Mouse (Mus musculus): Measurements from ENCODE around the gene Slc50a1. TPM values are rescaled to one million over a fixed set of nuclear protein-coding genes. Genes with fewer than 3 reads are reported as not detected.

Gene Slc50a1
- polyA plus RNA-seq, 1 experiment from 2014 or later, result 31.5 TPM

- ATAC-seq (replicated peaks; ENCODE audit: low FRiP score) (no peak), DNase-seq (ENCODE audit: low spot score) (peak; percentile 50)
- peak overlapping the region; percentile 94 for H3K4me2 ChIP-seq
- WGBS, result under 1% methylated on average over 29 of the region's 29 CpGs
- H3K4me1 ChIP-seq (replicated peaks; ENCODE audit: control insufficient read depth, insufficient read depth, low read length), result peaks cover 26% of the 10 kb centered on the region
- no peak overlapping the region for H3K27ac ChIP-seq (ENCODE audit: low read depth, low read length)
- peak overlapping the region; percentile 56 for H3K4me3 ChIP-seq (ENCODE audit: low read depth, low read length)
- H3K9ac ChIP-seq (ENCODE audit: low read depth, low read length), result peak overlapping the region; percentile 52
- no peaks in the 10 kb centered on the region for H3K9me3 ChIP-seq (ENCODE audit: control insufficient read depth, low read length)
- no peaks in the 10 kb centered on the region for H3K36me3 ChIP-seq (ENCODE audit: control insufficient read depth, insufficient read depth, low read length)
- peaks cover 50% of the 10 kb centered on the region for H3K27me3 ChIP-seq (replicated peaks; ENCODE audit: control insufficient read depth, insufficient read depth, low read length)
These were observed 9.8 kb upstream of the Slc50a1 start for GRCm38 (mm10) chr3:89280050-89280605.

- Histone ChIP-seq H3K9ac (ENCODE audit: low read depth, low read length) (peak overlapping the region; percentile 52), H3K4me1 (replicated peaks; ENCODE audit: control insufficient read depth, insufficient read depth, low read length) (peaks cover 26% of the 10 kb centered on the region), H3K27ac (ENCODE audit: low read depth, low read length) (peak overlapping the region; percentile 29; the same call in 1 of the 2 replicates), H3K4me3 (ENCODE audit: low read depth, low read length) (peak overlapping the region; percentile 56), H3K4me2 (peak overlapping the region; percentile 94), H3K27me3 (replicated peaks; ENCODE audit: control insufficient read depth, insufficient read depth, low read length) (peaks cover 48% of the 10 kb centered on the region), H3K9me3 (ENCODE audit: control insufficient read depth, low read length) (no peaks in the 10 kb centered on the region), H3K36me3 (ENCODE audit: control insufficient read depth, insufficient read depth, low read length) (no peaks in the 10 kb centered on the region)
- DNase-seq (ENCODE audit: low spot score), result peak; percentile 77
- 3% methylated on average over 35 of the region's 35 CpGs for WGBS
- peak; percentile 47 for ATAC-seq (replicated peaks; ENCODE audit: low FRiP score)
These were observed 9.0 kb upstream of the Slc50a1 start for GRCm38 (mm10) chr3:89279153-89279890.

GRCm38 (mm10) chr3:89278643-89279042, 8.3 kb upstream of the Slc50a1 start:
- H3K4me3 ChIP-seq (ENCODE audit: low read depth, low read length), result peak overlapping the region; percentile 56
- no peaks in the 10 kb centered on the region for H3K36me3 ChIP-seq (ENCODE audit: control insufficient read depth, insufficient read depth, low read length)
- H3K27me3 ChIP-seq (replicated peaks; ENCODE audit: control insufficient read depth, insufficient read depth, low read length), result peaks cover 48% of the 10 kb centered on the region
- 13% methylated on average over 8 of the region's 8 CpGs for WGBS
- H3K27ac ChIP-seq (ENCODE audit: low read depth, low read length), result no peak overlapping the region; the same call in 1 of the 2 replicates
- peak overlapping the region; percentile 94 for H3K4me2 ChIP-seq
- H3K4me1 ChIP-seq (replicated peaks; ENCODE audit: control insufficient read depth, insufficient read depth, low read length), result peaks cover 26% of the 10 kb centered on the region
- H3K9ac ChIP-seq (ENCODE audit: low read depth, low read length), result peak overlapping the region; percentile 52; the same call in 1 of the 2 replicates
- DNase-seq (ENCODE audit: low spot score) (no peak), ATAC-seq (replicated peaks; ENCODE audit: low FRiP score) (no peak)
- H3K9me3 ChIP-seq (ENCODE audit: control insufficient read depth, low read length), result no peaks in the 10 kb centered on the region

GRCm38 (mm10) chr3:89278107-89278506, 7.7 kb upstream of the Slc50a1 start:
- Histone ChIP-seq H3K4me1 (replicated peaks; ENCODE audit: control insufficient read depth, insufficient read depth, low read length) (peaks cover 26% of the 10 kb centered on the region), H3K27ac (ENCODE audit: low read depth, low read length) (peak overlapping the region; percentile 43; the same call in 1 of the 2 replicates), H3K36me3 (ENCODE audit: control insufficient read depth, insufficient read depth, low read length) (no peaks in the 10 kb centered on the region), H3K27me3 (replicated peaks; ENCODE audit: control insufficient read depth, insufficient read depth, low read length) (peaks cover 48% of the 10 kb centered on the region), H3K9ac (ENCODE audit: low read depth, low read length) (peak overlapping the region; percentile 9; the same call in 1 of the 2 replicates), H3K9me3 (ENCODE audit: control insufficient read depth, low read length) (no peaks in the 10 kb centered on the region), H3K4me3 (ENCODE audit: low read depth, low read length) (peak overlapping the region; percentile 56), H3K4me2 (peak overlapping the region; percentile 94)
- WGBS, result 51% methylated on average over 7 of the region's 7 CpGs
- no peak for DNase-seq (ENCODE audit: low spot score)
- no peak for ATAC-seq (replicated peaks; ENCODE audit: low FRiP score)

- no peak overlapping the region for H3K27ac ChIP-seq (ENCODE audit: low read depth, low read length)
- 43% methylated on average over 14 of the region's 14 CpGs for WGBS
- peak overlapping the region; percentile 56 for H3K4me3 ChIP-seq (ENCODE audit: low read depth, low read length)
- H3K4me2 ChIP-seq, result peak overlapping the region; percentile 94
- no peak for DNase-seq (ENCODE audit: low spot score)
- H3K36me3 ChIP-seq (ENCODE audit: control insufficient read depth, insufficient read depth, low read length), result no peaks in the 10 kb centered on the region
- H3K9ac ChIP-seq (ENCODE audit: low read depth, low read length), result no peak overlapping the region
- no peaks in the 10 kb centered on the region for H3K9me3 ChIP-seq (ENCODE audit: control insufficient read depth, low read length)
- ATAC-seq (replicated peaks; ENCODE audit: low FRiP score), result no peak
- peaks cover 48% of the 10 kb centered on the region for H3K27me3 ChIP-seq (replicated peaks; ENCODE audit: control insufficient read depth, insufficient read depth, low read length)
- peaks cover 26% of the 10 kb centered on the region for H3K4me1 ChIP-seq (replicated peaks; ENCODE audit: control insufficient read depth, insufficient read depth, low read length)
These were observed 7.1 kb upstream of the Slc50a1 start for GRCm38 (mm10) chr3:89277281-89278021.

GRCm38 (mm10) chr3:89276061-89276460, 5.7 kb upstream of the Slc50a1 start:
- Histone ChIP-seq H3K4me3 (ENCODE audit: low read depth, low read length) (no peak overlapping the region), H3K9ac (ENCODE audit: low read depth, low read length) (no peak overlapping the region), H3K9me3 (ENCODE audit: control insufficient read depth, low read length) (no peaks in the 10 kb centered on the region), H3K4me1 (replicated peaks; ENCODE audit: control insufficient read depth, insufficient read depth, low read length) (peaks cover 20% of the 10 kb centered on the region), H3K36me3 (ENCODE audit: control insufficient read depth, insufficient read depth, low read length) (0 out of 2 replicates have a peak, but pooled peaks cover 3% of the 10 kb centered on the region), H3K27me3 (replicated peaks; ENCODE audit: control insufficient read depth, insufficient read depth, low read length) (peaks cover 41% of the 10 kb centered on the region), H3K4me2 (no peak overlapping the region), H3K27ac (ENCODE audit: low read depth, low read length) (no peak overlapping the region)
- WGBS, result 88% methylated on average over 13 of the region's 13 CpGs
- no peak for ATAC-seq (replicated peaks; ENCODE audit: low FRiP score)
- DNase-seq (ENCODE audit: low spot score), result no peak

- Histone ChIP-seq H3K9me3 (ENCODE audit: control insufficient read depth, low read length) (no peaks in the 10 kb centered on the region), H3K36me3 (ENCODE audit: control insufficient read depth, insufficient read depth, low read length) (peaks cover 3% of the 10 kb centered on the region; the same call in 1 of the 2 replicates), H3K4me3 (ENCODE audit: low read depth, low read length) (no peak overlapping the region), H3K4me1 (replicated peaks; ENCODE audit: control insufficient read depth, insufficient read depth, low read length) (peaks cover 22% of the 10 kb centered on the region), H3K4me2 (no peak overlapping the region), H3K27me3 (replicated peaks; ENCODE audit: control insufficient read depth, insufficient read depth, low read length) (no peaks in the 10 kb centered on the region; the same call in 1 of the 2 replicates), H3K9ac (ENCODE audit: low read depth, low read length) (no peak overlapping the region), H3K27ac (ENCODE audit: low read depth, low read length) (no peak overlapping the region)
- DNase-seq (ENCODE audit: low spot score) (no peak), ATAC-seq (replicated peaks; ENCODE audit: low FRiP score) (no peak)
- 75% methylated on average over 6 of the region's 6 CpGs for WGBS
These were observed 1.4 kb upstream of the Slc50a1 start for GRCm38 (mm10) chr3:89271760-89272159.

GRCm38 (mm10) chr3:89270891-89271290, 521 bp upstream of the Slc50a1 start:
- peaks cover 22% of the 10 kb centered on the region for H3K4me1 ChIP-seq (replicated peaks; ENCODE audit: control insufficient read depth, insufficient read depth, low read length)
- no peak for ATAC-seq (replicated peaks; ENCODE audit: low FRiP score)
- H3K27ac ChIP-seq (ENCODE audit: low read depth, low read length), result no peak overlapping the region

More at GRCm38 (mm10) chr3:89270891-89271290, 521 bp upstream of the Slc50a1 start:
- 72% methylated on average over 6 of the region's 6 CpGs for WGBS
- no peaks in the 10 kb centered on the region; the same call in 1 of the 2 replicates for H3K27me3 ChIP-seq (replicated peaks; ENCODE audit: control insufficient read depth, insufficient read depth, low read length)
- DNase-seq (ENCODE audit: low spot score), result no peak
- H3K4me2 ChIP-seq, result peak overlapping the region; percentile 76
- H3K9me3 ChIP-seq (ENCODE audit: control insufficient read depth, low read length), result no peaks in the 10 kb centered on the region
- peaks cover 3% of the 10 kb centered on the region; the same call in 1 of the 2 replicates for H3K36me3 ChIP-seq (ENCODE audit: control insufficient read depth, insufficient read depth, low read length)
- H3K4me3 ChIP-seq (ENCODE audit: low read depth, low read length), result peak overlapping the region; percentile 65; the same call in 1 of the 2 replicates
- H3K9ac ChIP-seq (ENCODE audit: low read depth, low read length), result peak overlapping the region; percentile 67

Data from liver, embryonic 11.5 days (tissue).